13 mouse cellular contexts compared by ENCODE assay signal in genomic region chr1:178408901-178409361, GRCm38 (mm10). TPM values are rescaled to one million over a fixed set of nuclear protein-coding genes. Genes with fewer than 3 reads are reported as not detected.
A peak's percentile ranks its signal among the peaks of the same experiment; 100 is the strongest.
DNase-seq lines count a peak whose midpoint lies in the region; ATAC-seq and TF ChIP-seq lines count a peak whose summit lies in the region.
"Had no signal": no experiment of that assay in that cellular context is flagged by ENCODE, and none has a peak within 500 bp of the region (broad histone marks: within the 10 kb centered on the region; RNA-seq: fewer than 3 reads in every experiment).

No protein-coding gene starts in this region.

- DNase-seq in adrenal gland, adult (ENCODE audit: inconsistent age in 2 of 2, low spot score in 1 of 2) = peak; percentile 11 to 62
- DNase-seq in adrenal gland, postnatal 25 days = no peak
- peak; percentile 16 for DNase-seq in heart, adult 8-10 months (ENCODE audit: low spot score)
- no peak for DNase-seq in heart, postnatal 4 days
- no peak for DNase-seq in liver, postnatal 0 days
- no peak for DNase-seq in liver
- DNase-seq in testis, postnatal 14 days (ENCODE audit: low spot score) = peak; percentile 53

- no peaks in the 10 kb centered on the region for H3K36me3 ChIP-seq in liver, postnatal 0 days (replicated peaks; ENCODE audit: insufficient read depth, low read length)
- H3K36me3 ChIP-seq in hindbrain, embryonic 13.5 days = no peaks in the 10 kb centered on the region
- H3K36me3 ChIP-seq: hindbrain, embryonic 10.5 days had no signal

- H3K4me2 ChIP-seq in liver, postnatal 0 days (ENCODE audit: low read depth, low read length) = no peak overlapping the region
- no peak overlapping the region for H3K4me2 ChIP-seq in hindbrain, embryonic 13.5 days
- H3K4me2 ChIP-seq: liver, embryonic 11.5 days had no signal

- H3K27me3 ChIP-seq in liver, postnatal 0 days (ENCODE audit: insufficient read depth, low read length) = no peaks in the 10 kb centered on the region
- H3K27me3 ChIP-seq in hindbrain, embryonic 13.5 days = no peaks in the 10 kb centered on the region
- H3K27me3 ChIP-seq: megakaryocyte, embryonic 14.5 days had no signal

- H3K9me3 ChIP-seq in liver, postnatal 0 days (ENCODE audit: low read length) = no peaks in the 10 kb centered on the region
- no peaks in the 10 kb centered on the region for H3K9me3 ChIP-seq in hindbrain, embryonic 13.5 days
- H3K9me3 ChIP-seq: hindbrain, embryonic 10.5 days; megakaryocyte, embryonic 14.5 days had no signal

- no peak overlapping the region for H3K9ac ChIP-seq in liver, postnatal 0 days (replicated peaks)
- H3K9ac ChIP-seq in hindbrain, embryonic 13.5 days = no peak overlapping the region

- no peak for TF ChIP-seq CTCF in liver, postnatal 0 days (IDR thresholded peaks at IDR 0.05; ENCODE audit: low read depth)

- 0 out of 2 replicates have a peak overlapping the region, but pooled peaks have one; percentile 1 for H3K27ac ChIP-seq in liver, postnatal 0 days (ENCODE audit: low read depth)
- no peak overlapping the region for H3K27ac ChIP-seq in hindbrain, embryonic 13.5 days
- H3K27ac ChIP-seq: hindbrain, embryonic 10.5 days; left cerebral cortex, adult 2 months had no signal

- H3K4me3 ChIP-seq in liver, postnatal 0 days (ENCODE audit: low read depth, low read length) = no peak overlapping the region
- no peak overlapping the region for H3K4me3 ChIP-seq in hindbrain, embryonic 13.5 days
- H3K4me3 ChIP-seq: erythroblast, embryonic 14.5 days; hindbrain, embryonic 10.5 days; left cerebral cortex, adult 2 months; megakaryocyte, embryonic 14.5 days had no signal

- ATAC-seq in liver, postnatal 0 days = no peak
- no peak for ATAC-seq in hindbrain, embryonic 13.5 days (ENCODE audit: low FRiP score)

- no peak for TF ChIP-seq EP300 in liver, postnatal 0 days (IDR thresholded peaks at IDR 0.05; ENCODE audit: low read depth)

- H3K4me1 ChIP-seq in liver, postnatal 0 days (ENCODE audit: insufficient read depth) = no peaks in the 10 kb centered on the region
- no peaks in the 10 kb centered on the region for H3K4me1 ChIP-seq in hindbrain, embryonic 13.5 days (replicated peaks)
- H3K4me1 ChIP-seq: hindbrain, embryonic 10.5 days had no signal

- WGBS in liver, postnatal 0 days (ENCODE audit: insufficient replicate concordance) = 46% methylated on average over 4 of the region's 4 CpGs
- WGBS in hindbrain, embryonic 13.5 days = 70% methylated on average over 4 of the region's 4 CpGs

RNA-seq across cellular contexts. Expression of gene Efcab2, which starts 3.0 kb away (rescaled TPM):
- 2.3 and 4.5 TPM in 2 replicates for total RNA-seq in adrenal gland, postnatal 25 days (2021)
- total RNA-seq in heart, adult 8-10 months (2022) = 100 to 1,000 TPM; 103 to 117 (median 111) TPM
- 10 to 100 TPM; 19.8 to 20.5 TPM for total RNA-seq in heart, postnatal 4 days (2021)
- 2.0 and 2.3 TPM in 2 replicates for polyA plus RNA-seq in liver, postnatal 0 days (2015; fragmentation: Nextera tagmentation; extraction: Ambion mirVana)
- polyA plus RNA-seq in hindbrain, embryonic 13.5 days (2015; fragmentation: Nextera tagmentation; extraction: Ambion mirVana) = 9.7 and 12.6 TPM in 2 replicates

Comparison
In these comparisons a context has a peak if more than half of its experiments do, and no peak if none do; other contexts are left out.
1. DNase-seq: peak in adrenal gland, adult (2 of 2), heart, adult 8-10 months (single experiment) and testis, postnatal 14 days (single experiment); none in adrenal gland, postnatal 25 days (single experiment), heart, postnatal 4 days (single experiment), liver, postnatal 0 days (single experiment) and liver (single experiment).
2. RNA of gene Efcab2, which starts 3.0 kb away (total RNA-seq): 103 to 117 TPM in heart, adult 8-10 months; 19.8 to 20.5 TPM in heart, postnatal 4 days and 2.3 to 4.5 TPM in adrenal gland, postnatal 25 days; every median in the first group is over 4 times any median in the second.